ENCODE assay signal across 8 mouse cellular contexts in the genomic region with DNA sequence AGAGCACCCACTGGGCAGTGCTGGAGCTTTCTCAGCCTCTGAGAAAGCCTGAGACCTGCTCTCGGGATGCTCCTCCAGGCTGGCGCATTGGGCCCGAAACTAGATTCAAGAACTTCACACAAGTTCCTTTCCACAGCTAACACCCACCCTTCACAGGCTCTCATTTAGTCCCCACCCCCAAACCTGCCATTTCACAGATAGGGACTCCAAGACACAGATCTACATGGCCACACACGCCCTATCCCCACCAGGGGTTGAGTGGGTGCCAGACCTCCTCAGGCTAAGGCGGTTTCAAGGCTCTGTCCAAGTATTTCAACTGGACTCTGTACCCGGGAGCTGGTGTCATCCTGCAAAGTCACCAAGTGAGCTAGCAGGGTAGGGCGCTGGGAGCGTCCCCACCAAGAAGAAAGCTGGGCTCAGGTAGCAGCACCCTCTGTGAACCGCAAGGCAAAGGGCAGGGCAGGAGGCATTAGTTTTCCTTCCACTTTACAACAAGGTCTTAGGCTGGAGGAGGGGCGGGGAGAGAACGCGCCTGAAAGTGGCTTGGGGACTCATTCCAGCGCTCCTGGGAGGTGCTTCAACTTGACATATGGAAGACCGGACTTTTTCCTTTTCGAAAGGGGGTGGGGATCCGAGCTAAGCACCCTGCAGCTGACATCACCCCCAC. TPM values are rescaled to one million over a fixed set of nuclear protein-coding genes. Genes with fewer than 3 reads are reported as not detected.
DNase-seq lines count a peak whose midpoint lies in the region; ATAC-seq and TF ChIP-seq lines count a peak whose summit lies in the region.

No protein-coding gene starts in this region.

- no peak for ATAC-seq in forebrain, embryonic 11.5 days (replicated peaks; ENCODE audit: low FRiP score)
- ATAC-seq in lung, embryonic 15.5 days (ENCODE audit: borderline replicate concordance, extremely low read depth, low FRiP score, low TSS enrichment), result no peak

- DNase-seq in spleen, adult 12 weeks (ENCODE audit: low spot score), result peak; percentile 36
- DNase-seq in spleen, postnatal 14 days (ENCODE audit: low spot score in 2 of 2), result no peak
- DNase-seq in forebrain, embryonic 11.5 days (ENCODE audit: low spot score), result no peak
- peak; percentile 88 for DNase-seq in kidney, adult 2 months
- peak; percentile 30 for DNase-seq in retina, embryonic 14.5 days (ENCODE audit: low spot score)
- no peak for DNase-seq in MN1 (ENCODE audit: low spot score)
- DNase-seq in left cerebral cortex, adult 9 months (ENCODE audit: low spot score in 2 of 2), result no peak

- peak overlapping the region; percentile 83 for H3K9ac ChIP-seq in forebrain, embryonic 11.5 days (ENCODE audit: low read length)
- H3K9ac ChIP-seq in lung, embryonic 15.5 days, result peak overlapping the region; percentile 83

- no peaks in the 10 kb centered on the region for H3K9me3 ChIP-seq in forebrain, embryonic 11.5 days (ENCODE audit: control insufficient read depth, low read length)
- no peaks in the 10 kb centered on the region for H3K9me3 ChIP-seq in lung, embryonic 15.5 days

- H3K27me3 ChIP-seq in forebrain, embryonic 11.5 days (ENCODE audit: control insufficient read depth, insufficient read depth, low read length), result no peaks in the 10 kb centered on the region
- no peaks in the 10 kb centered on the region for H3K27me3 ChIP-seq in kidney, adult 2 months (replicated peaks; ENCODE audit: control insufficient read depth, insufficient read depth, low read length)
- H3K27me3 ChIP-seq in lung, embryonic 15.5 days, result no peaks in the 10 kb centered on the region; the same call in 1 of the 2 replicates

- WGBS in forebrain, embryonic 11.5 days, result 21% methylated on average over 16 of the region's 16 CpGs
- 17% methylated on average over 16 of the region's 16 CpGs for WGBS in kidney, adult 2 months
- 16% methylated on average over 16 of the region's 16 CpGs for WGBS in lung, embryonic 15.5 days

- no peak for TF ChIP-seq CTCF in kidney, adult 2 months (conservative IDR thresholded peaks at IDR 0.05; ENCODE audit: insufficient read depth, insufficient read length, low read depth, low read length)

- no peaks in the 10 kb centered on the region for H3K36me3 ChIP-seq in forebrain, embryonic 11.5 days (ENCODE audit: control insufficient read depth, insufficient read depth, low read length)
- no peaks in the 10 kb centered on the region for H3K36me3 ChIP-seq in kidney, adult 2 months (ENCODE audit: control insufficient read depth, insufficient read depth, low read length)
- no peaks in the 10 kb centered on the region for H3K36me3 ChIP-seq in lung, embryonic 15.5 days

- no peak for TF ChIP-seq POLR2A in kidney, adult 2 months (IDR thresholded peaks at IDR 0.05; ENCODE audit: low read depth, low read length)

- H3K27ac ChIP-seq in forebrain, embryonic 11.5 days (ENCODE audit: low read depth, low read length), result no peak overlapping the region
- no peak overlapping the region for H3K27ac ChIP-seq in kidney, adult 2 months (ENCODE audit: insufficient read depth, low read depth, low read length)
- peak overlapping the region; percentile 67 for H3K27ac ChIP-seq in lung, embryonic 15.5 days

- H3K4me3 ChIP-seq in forebrain, embryonic 11.5 days (ENCODE audit: low read depth, low read length), result peak overlapping the region; percentile 69
- peak overlapping the region; percentile 96 for H3K4me3 ChIP-seq in kidney, adult 2 months (ENCODE audit: insufficient read depth, low read depth, low read length)
- H3K4me3 ChIP-seq in lung, embryonic 15.5 days, result peak overlapping the region; percentile 75

- H3K4me2 ChIP-seq in forebrain, embryonic 11.5 days (ENCODE audit: low read depth, low read length, severe bottlenecking), result peak overlapping the region; percentile 93
- peak overlapping the region; percentile 86 for H3K4me2 ChIP-seq in lung, embryonic 15.5 days

- H3K4me1 ChIP-seq in forebrain, embryonic 11.5 days (replicated peaks; ENCODE audit: control insufficient read depth, insufficient read depth, low read length), result peaks cover 8% of the 10 kb centered on the region
- peaks cover 8% of the 10 kb centered on the region; the same call in 1 of the 2 replicates for H3K4me1 ChIP-seq in kidney, adult 2 months (ENCODE audit: control insufficient read depth, insufficient read depth, low read length)
- peaks cover 33% of the 10 kb centered on the region for H3K4me1 ChIP-seq in lung, embryonic 15.5 days

RNA-seq across cellular contexts. Expression of a gene that starts 1.0 kb away (rescaled TPM):
- polyA plus RNA-seq in forebrain, embryonic 11.5 days (2014; fragmentation: Nextera tagmentation; extraction: Ambion mirVana), result 78.3 and 81.9 TPM in 2 replicates
- 89.1 and 95.7 TPM in 2 replicates for polyA plus RNA-seq in kidney, adult 2 months (2012; rRNA removed)
- polyA plus RNA-seq in lung, embryonic 15.5 days (2015; fragmentation: Nextera tagmentation; extraction: Ambion mirVana), result 95.4 and 106 TPM in 2 replicates

RNA-seq across cellular contexts. Expression of a gene that starts 17.7 kb away (rescaled TPM):
- 19.7 and 22.2 TPM in 2 replicates for polyA plus RNA-seq in forebrain, embryonic 11.5 days (2014; fragmentation: Nextera tagmentation; extraction: Ambion mirVana)
- 11.4 and 12.1 TPM in 2 replicates for polyA plus RNA-seq in kidney, adult 2 months (2012; rRNA removed)
- polyA plus RNA-seq in lung, embryonic 15.5 days (2015; fragmentation: Nextera tagmentation; extraction: Ambion mirVana), result 12.3 and 12.8 TPM in 2 replicates

RNA-seq across cellular contexts. Expression of a gene that starts 31.6 kb away (rescaled TPM):
- polyA plus RNA-seq in forebrain, embryonic 11.5 days (2014; fragmentation: Nextera tagmentation; extraction: Ambion mirVana), result 0.17 and 0.53 TPM in 2 replicates
- 127 and 164 TPM in 2 replicates for polyA plus RNA-seq in kidney, adult 2 months (2012; rRNA removed)
- 2.0 and 2.2 TPM in 2 replicates for polyA plus RNA-seq in lung, embryonic 15.5 days (2015; fragmentation: Nextera tagmentation; extraction: Ambion mirVana)

Comparison
In these comparisons a context has a peak if more than half of its experiments do, and no peak if none do; other contexts are left out.
1. DNase-seq: peak in spleen, adult 12 weeks (single experiment), kidney, adult 2 months (single experiment) and retina, embryonic 14.5 days (single experiment); none in spleen, postnatal 14 days (0 of 2), forebrain, embryonic 11.5 days (single experiment), MN1 (single experiment) and left cerebral cortex, adult 9 months (0 of 2).
2. RNA of a gene that starts 31.6 kb away (polyA plus RNA-seq): 127 to 164 TPM in kidney, adult 2 months; 2.0 to 2.2 TPM in lung, embryonic 15.5 days and 0.17 to 0.53 TPM in forebrain, embryonic 11.5 days; every median in the first group is over 10 times any median in the second.
3. Peak in every context shown above with its lines, with median percentiles within 50 percentile points of each other: H3K4me3 ChIP-seq.